Mouse (Mus musculus) right cerebral cortex, postnatal 14 days (tissue): ENCODE data around the gene Mier3.
"Not testable (repeated sequence)": the region's sequence is repeated elsewhere in the genome, so short reads cannot be mapped to it uniquely, and the experiment has no call there.

ENCODE experiments used
- DNase-seq: peaks from one replicate; pipeline ENCODE4 v3.0.0; 2022

Mier3 gene

DNA sequence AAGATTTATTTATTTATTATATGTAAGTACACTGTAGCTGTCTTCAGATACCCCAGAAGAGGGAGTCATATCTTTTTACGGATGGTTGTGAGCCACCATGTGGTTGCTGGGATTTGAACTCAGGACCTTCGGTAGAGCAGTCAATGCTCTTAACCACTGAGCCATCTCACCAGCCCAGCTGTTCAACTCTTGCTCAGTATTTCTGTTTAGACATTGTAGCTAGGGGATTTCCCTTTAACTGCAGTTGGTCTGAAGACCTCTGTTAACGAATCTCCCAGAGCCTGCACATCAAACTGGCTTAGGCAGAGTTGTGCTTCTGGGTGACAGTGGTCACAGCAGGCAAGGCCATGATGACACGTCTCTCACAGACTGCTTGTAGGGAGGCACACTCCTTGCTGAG is 23.2 kb downstream of the Mier3 start:
- DNase-seq, result not testable (repeated sequence)

- no peak for DNase-seq
Measured at GRCm38 (mm10) chr13:111710531-111710930, 29.8 kb downstream of the Mier3 start.

GRCm38 (mm10) chr13:111719726-111720125 is 38.9 kb downstream of the Mier3 start:
- DNase-seq, result no peak

- DNase-seq, result no peak
Measured at GRCm38 (mm10) chr13:111724811-111725164, 44.0 kb downstream of the Mier3 start.

DNA sequence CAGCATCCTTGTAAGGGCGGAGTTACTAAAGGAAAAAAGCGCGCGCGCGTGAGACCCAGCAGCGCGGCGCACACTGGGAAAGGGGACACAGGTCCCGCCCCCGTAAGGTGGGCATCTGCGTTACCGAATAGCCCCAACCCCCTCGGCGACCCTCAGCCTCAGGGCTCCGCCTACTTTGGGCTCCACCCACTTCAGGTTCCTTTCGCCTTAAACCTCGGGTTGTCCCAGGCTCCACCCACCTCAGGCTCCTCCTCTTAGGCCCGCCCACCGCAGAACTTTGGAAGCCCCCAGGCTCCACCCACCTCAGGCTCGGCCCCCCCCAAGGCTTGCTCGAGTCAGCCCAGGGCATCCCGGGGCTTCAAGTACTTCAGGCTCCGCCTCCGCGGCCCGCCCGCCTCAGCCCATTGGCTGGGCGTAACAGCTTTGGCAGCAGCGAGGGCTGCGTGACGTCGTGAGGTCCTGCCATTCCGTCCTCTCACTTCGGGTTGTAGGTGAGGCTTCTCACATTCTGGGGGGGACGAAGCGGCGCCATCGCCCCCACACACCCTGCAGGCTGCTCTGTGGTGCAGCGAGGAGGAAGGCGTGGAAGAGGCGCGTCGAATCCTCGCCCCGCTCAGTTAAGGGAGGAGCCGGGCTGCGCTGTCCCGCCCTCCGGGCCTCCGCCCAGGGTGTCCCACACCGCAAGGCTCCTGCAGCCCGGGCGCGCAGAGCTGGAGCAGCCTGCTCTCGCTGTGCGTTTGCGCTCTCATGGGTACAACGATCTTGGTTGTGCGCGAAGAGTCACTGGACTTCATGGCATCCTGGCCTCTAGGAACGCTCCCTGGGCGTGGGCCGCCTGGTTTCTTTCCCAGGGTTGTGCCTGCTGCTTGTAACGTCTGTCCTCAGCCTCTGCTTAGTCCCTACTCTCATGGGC is 44.6 kb downstream of the Mier3 start:
- DNase-seq, result peak; percentile 91

- no peak for DNase-seq
Measured at GRCm38 (mm10) chr13:111726898-111727297, 46.1 kb downstream of the Mier3 start.

DNA sequence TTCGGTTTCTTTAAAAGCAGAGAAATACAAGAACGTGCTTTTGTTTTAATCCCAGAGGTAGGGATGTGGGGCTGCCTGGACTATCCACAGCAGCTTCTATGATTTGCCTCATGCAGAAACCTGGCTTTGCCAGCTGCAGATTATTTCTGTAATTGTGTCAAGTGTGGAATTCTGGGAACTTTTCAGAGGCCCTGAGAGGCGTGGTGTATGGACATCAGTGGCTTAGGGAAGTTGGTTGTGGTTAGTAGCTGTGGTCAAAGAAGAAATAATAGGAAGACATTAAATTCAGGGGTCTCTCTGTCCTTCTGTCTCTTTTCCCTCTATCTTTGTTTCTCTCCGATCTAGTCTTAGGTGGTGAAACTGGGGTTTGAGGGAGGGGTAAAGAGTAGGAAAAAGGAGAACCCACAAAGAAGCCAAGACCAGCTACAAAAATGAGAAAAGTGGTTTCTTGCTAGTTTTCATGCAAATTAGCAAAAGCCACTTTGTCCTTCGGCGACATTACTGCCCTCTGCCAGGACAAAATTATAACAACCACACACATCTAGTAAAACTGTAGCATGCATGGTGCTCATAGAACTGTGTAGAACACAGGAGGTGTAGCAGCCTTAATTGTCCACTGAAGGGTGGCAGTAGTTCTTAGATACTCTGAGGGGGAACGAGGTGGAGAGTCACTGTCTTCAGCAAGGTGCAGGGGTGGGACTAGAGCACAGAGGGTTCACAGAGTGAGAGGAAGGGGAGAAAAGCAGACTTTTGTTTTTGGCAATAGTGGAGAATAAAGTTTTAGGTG is 60.6 kb downstream of the Mier3 start:
- DNase-seq, result no peak

GRCm38 (mm10) chr13:111741991-111742615 is 61.3 kb downstream of the Mier3 start:
- DNase-seq, result peak; percentile 53

DNA sequence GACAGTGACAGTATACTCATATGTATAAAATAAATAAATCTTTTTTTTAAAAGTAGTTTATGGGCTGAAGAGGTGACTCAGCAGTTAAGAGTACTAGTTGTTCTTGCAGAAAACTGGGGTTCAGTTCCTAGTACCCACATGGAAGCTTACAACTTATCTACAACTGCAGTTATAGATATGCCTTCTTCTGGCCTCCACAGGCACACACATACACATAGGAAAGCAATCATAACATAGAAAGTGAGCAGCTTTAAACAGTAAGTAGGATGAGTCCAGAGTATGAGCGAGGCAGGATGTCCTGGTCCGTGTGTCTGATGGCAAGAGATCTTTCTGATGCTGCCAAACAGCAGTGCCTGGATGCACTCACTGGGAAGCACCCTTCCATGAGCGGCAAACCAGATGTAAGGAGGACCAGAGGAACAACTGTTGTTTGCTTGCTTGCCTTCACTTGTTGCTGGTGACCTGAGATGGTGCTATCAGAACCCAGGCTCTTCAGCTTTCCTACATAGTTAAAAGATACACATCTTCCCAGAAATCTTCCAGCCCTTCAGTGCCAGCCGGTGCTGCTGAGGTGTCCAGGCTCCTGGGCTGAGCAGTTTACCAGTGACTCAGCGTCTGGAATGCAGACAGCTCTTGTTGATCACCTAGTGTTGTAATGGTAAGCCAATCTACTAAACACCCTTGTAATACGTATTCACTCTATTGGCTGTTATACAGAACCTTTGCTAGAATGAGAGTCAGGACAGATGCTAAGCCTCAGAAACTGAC is 63.6 kb downstream of the Mier3 start:
- no peak for DNase-seq

DNA sequence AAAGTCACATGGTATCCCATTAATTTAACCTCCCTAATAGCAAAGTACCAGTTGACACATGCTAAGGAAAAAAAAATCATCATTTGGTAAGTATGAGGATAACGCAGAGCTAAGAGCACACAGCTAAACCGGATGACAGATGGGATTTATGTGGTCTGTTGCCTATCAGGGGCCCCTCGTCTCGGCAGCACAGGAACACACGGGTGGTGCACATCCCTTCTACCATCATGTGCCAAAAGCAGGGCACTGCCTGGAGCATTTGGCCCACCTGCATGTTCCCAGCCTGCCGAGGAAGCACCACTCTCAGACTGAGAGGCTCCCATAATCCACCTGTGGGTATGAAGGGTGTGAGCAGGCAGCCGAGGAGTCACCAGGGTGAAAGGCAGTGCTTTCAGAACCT is 64.4 kb downstream of the Mier3 start:
- DNase-seq, result no peak

DNA sequence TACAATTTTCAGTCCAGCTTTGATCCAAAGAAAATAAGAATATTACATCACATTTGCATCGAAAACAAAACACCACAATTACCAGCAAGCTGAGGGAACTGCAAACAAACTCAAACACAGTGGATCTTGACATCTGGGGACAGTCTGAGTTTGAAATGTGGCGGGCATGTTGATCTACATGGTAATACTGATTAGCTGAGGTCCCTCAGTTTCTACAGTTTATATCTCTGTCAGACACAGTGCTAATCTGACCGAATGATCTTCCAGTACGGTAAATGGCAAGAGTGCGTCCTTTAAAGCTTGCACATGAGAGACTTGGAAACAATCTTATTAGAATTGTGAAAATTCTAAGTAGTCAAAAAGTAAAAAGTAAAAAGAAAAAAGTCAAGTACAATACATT is 66.1 kb downstream of the Mier3 start:
- no peak for DNase-seq

GRCm38 (mm10) chr13:111748301-111749062 is 67.7 kb downstream of the Mier3 start:
- no peak for DNase-seq

GRCm38 (mm10) chr13:111753321-111753720 is 72.5 kb downstream of the Mier3 start:
- DNase-seq, result no peak

DNA sequence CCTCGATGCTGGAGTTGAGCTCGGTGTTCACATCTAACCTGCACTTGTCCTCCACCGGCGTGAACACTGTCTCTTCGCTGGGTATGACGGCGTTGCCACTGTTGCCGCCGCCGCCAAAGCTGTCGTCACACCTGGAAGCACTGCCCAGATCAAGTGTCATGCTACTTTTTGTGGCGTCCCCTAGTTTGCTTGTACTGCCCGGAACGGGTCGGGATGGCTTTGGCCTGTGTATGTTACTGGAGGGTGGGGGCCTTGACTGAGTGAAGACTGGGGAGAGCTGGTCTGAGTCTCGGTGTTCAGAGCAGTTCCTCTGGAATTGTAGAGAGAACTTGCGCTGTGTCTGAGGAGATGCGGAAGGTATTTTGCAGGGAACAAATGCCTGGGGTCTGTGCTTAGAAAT is 74.6 kb downstream of the Mier3 start:
- DNase-seq, result no peak

DNA sequence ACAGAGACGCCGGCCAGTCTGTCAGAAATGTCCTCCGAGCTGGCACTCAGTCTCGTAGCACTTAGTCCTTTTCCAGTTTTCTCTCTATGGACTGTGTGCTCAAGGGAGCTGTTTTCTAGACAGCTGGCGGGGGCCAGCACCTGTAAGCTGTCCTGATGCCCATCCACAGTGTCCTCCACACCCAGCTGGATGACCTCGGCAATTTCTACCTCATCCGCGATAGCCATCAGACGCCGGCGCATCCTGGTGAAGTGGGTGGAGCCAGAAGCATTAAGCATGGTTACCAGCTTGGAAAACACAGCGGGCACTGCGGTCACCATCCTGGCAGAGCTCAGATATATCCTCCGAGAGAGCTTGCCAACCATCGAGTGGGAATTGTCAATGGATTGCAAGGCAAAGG is 75.2 kb downstream of the Mier3 start:
- no peak for DNase-seq

- no peak for DNase-seq
Measured at GRCm38 (mm10) chr13:111756986-111757385, 76.2 kb downstream of the Mier3 start.

DNA sequence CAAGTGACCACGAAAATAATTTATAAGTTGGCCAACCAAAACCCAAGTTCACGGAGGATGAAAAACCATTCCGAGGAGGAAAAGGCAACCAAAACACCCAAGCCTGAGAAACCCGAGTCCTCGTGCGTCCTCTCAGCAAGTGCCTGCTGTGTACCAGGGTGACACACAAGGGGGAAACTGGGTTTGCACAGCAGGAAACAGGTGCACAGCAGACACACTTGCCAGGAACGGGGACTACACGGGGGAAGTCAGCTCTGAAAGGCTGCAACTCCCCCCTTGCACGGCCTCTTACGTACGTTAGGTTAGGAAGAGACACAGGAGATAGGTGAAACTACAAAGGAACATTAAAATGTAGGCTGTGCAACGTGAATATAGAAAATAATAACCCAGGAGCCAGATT is 81.7 kb downstream of the Mier3 start:
- DNase-seq, result no peak
